In the genomic region with DNA sequence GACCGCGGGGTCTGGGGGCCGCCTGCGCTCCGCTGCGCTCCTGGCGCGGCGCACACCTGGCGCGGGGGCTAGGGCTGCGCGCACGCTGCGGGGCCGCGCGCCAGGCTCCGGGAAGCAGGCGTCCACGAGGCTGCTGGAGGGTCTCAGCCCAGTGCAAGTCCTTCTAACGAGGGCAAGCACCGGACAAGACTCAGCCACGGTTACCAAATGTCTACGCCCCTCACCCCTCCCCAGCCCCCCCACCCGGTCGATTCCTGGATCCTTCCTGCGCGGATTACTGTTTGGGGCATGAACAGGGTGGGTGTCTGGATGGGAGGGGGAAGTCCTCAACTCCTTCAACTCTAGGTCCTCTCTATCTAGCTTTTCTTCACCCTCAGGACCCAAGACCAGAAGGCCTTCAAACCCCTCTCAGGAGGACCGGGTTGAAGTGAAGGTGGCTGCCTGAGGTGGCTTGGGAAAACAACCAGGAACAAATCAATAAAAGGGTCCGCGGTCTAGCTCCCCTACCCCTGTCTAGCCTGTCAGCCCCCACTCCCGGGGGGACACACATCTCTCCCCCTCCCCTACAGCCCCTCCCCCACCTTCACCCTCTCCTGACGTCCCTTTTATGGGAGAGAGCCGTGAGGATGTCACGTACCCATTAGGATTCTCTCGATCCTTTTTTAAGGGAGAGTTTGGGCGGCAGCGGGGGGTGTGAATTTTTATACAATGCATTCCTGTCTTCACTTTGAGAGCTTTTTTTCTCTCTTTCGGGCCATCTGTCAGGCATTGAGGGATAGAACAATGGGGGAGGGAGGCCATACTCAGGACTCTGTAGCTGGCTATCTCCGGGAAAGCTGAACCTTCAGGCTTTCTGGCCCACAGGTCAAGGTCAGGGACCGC, we compare ENCODE assay signal across 9 mouse cellular contexts. TPM values are rescaled to one million over a fixed set of nuclear protein-coding genes. Genes with fewer than 3 reads are reported as not detected.
DNase-seq lines count a peak whose midpoint lies in the region; ATAC-seq and TF ChIP-seq lines count a peak whose summit lies in the region.
"Had no signal": no experiment of that assay in that cellular context is flagged by ENCODE, and none has a peak within 500 bp of the region (broad histone marks: within the 10 kb centered on the region; RNA-seq: fewer than 3 reads in every experiment).

A gene (minus strand): TSS at position 198 of the 882 bp plus-strand sequence.

- no peaks in the 10 kb centered on the region; the same call in 1 of the 2 replicates for H3K27me3 ChIP-seq in cerebellum, adult 2 months (ENCODE audit: control insufficient read depth, insufficient read depth, low read length)

- TF ChIP-seq POLR2A in cerebellum, adult 2 months (IDR thresholded peaks at IDR 0.05; ENCODE audit: borderline replicate concordance, insufficient read depth, low read length) = no peak

- WGBS in cerebellum, adult 2 months = 3% methylated on average over 42 of the region's 42 CpGs

- intact Hi-C loops in left cerebral cortex, postnatal 4 days (cut with DNase I) = loop anchor here (5.0 to 10.0 kb wide), 3 partner anchors 115 to 152 kb away; a partner anchor contains a TSS

- H3K4me3 ChIP-seq in cerebellum, adult 2 months (replicated peaks; ENCODE audit: insufficient read depth, low read depth, low read length) = peak within 1 kb of the TSS; percentile 69

- no peak within 1 kb of the TSS for H3K27ac ChIP-seq in cerebellum, adult 2 months (ENCODE audit: insufficient read depth, low read length)

- ATAC-seq in cerebellum, adult (ENCODE audit: insufficient number of reproducible peaks, low FRiP score, low TSS enrichment) = no peak

- peaks cover 2% of the 10 kb centered on the region; the same call in 1 of the 2 replicates for H3K4me1 ChIP-seq in cerebellum, adult 2 months (ENCODE audit: control insufficient read depth, insufficient read depth, low read length)

- peak; percentile 12 for DNase-seq in cerebellum, adult 11 months
- peak; percentile 42 to 49 for DNase-seq in cerebellum, adult 2 months
- DNase-seq in frontal cortex, postnatal 10 days (ENCODE audit: low spot score in 2 of 2) = peak; percentile 38 to 59
- peak; percentile 13 for DNase-seq in left cerebral cortex, postnatal 4 days
- DNase-seq in right cerebral cortex, postnatal 10 days (ENCODE audit: low spot score in 2 of 2) = peak; percentile 76 to 86
- no peak for DNase-seq in urinary bladder, postnatal 36 days (ENCODE audit: low spot score in 2 of 2)
- no peak for DNase-seq in kidney, postnatal 10 days

- no peak for TF ChIP-seq CTCF in cerebellum, adult 2 months (IDR thresholded peaks at IDR 0.05; ENCODE audit: borderline replicate concordance, insufficient read depth, low read depth, low read length)

RNA-seq across cellular contexts. Expression of the gene that starts here (rescaled TPM):
- 49.0 and 49.3 TPM in 2 replicates for polyA plus RNA-seq in cerebellum, adult 2 months (2012; rRNA removed)
- total RNA-seq in left cerebral cortex, postnatal 4 days (2021) = 10 to 100 TPM; 59.6 to 63.5 TPM
- total RNA-seq: common myeloid progenitor, adult 5-6 weeks had no signal

Comparison
In these comparisons a context has a peak if more than half of its experiments do, and no peak if none do; other contexts are left out.
1. DNase-seq: peak in cerebellum, adult 11 months (single experiment), cerebellum, adult 2 months (2 of 2), frontal cortex, postnatal 10 days (2 of 2), left cerebral cortex, postnatal 4 days (single experiment) and right cerebral cortex, postnatal 10 days (2 of 2); none in urinary bladder, postnatal 36 days (0 of 2) and kidney, postnatal 10 days (single experiment).